Mouse (Mus musculus) E14TG2a.4 (cell line): ENCODE results near the gene Ccl25.

Source experiments
- CTCF ChIP-seq: conservative IDR thresholded peaks from 2 replicates; pipeline ENCODE4 v1.5.1; 2014; ENCODE audit warnings: low read length
- NANOG ChIP-seq: IDR thresholded peaks from 2 replicates; pipeline ENCODE4 v1.6.1; 2014; ENCODE audit warnings: borderline replicate concordance, low read length, mixed read lengths
- POU5F1 ChIP-seq: IDR thresholded peaks from 2 replicates; pipeline ENCODE4 v1.6.1; 2014; ENCODE audit warnings: low read length, borderline replicate concordance

GRCm38 (mm10) chr8:4404880-4405261 lies 79.9 kb downstream of the Ccl25 start:
- TF ChIP-seq CTCF = no peak
- TF ChIP-seq NANOG = no peak
- no peak for TF ChIP-seq POU5F1
